Mouse (Mus musculus): ENCODE measurements around the gene Sgsh. TPM values are rescaled to one million over a fixed set of nuclear protein-coding genes. Genes with fewer than 3 reads are reported as not detected.
A peak's percentile ranks its signal among the peaks of the same experiment; 100 is the strongest.

Sgsh gene
- polyA plus RNA-seq, 1 experiment = 8.8 TPM

DNA sequence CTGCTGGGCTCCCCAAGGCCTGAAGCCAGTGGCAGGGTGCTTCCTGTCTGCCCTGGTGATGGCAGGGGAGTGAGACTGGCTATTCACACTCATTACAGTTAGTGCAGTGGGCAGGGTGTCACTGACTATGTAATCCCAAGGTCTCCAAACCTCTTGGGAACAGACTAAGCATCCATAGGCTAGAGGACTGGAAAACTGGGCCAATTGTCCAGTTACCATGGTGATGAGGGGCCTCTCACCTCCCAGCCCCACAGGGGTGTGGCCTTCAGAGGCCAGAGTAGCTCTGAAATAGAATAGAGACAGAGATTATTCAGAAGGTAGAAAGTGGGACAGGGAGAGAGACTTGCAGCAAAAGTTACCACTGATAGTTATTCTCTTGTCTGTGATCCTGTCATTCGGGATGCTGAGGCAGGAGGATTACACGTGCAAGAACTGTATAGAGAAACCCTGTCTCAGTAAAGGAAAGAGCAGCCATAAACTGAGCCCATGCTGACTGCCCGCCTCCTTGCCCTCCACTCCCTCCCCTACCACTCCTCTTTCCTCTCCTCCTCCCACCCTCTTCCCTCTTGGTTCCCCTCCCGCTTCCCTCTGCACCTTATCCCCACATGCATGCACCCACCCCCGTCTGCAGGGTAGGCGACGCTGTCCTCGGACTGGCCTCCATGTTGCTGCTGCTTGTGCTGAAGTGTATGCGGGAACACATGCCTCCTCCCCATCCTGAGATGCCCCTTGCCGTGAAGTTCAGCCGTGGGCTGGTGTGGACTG lies 7.6 kb upstream of the Sgsh start:
- 35% methylated on average over 11 of the region's 11 CpGs for WGBS
- Histone ChIP-seq H3K27ac (ENCODE audit: insufficient read depth, low read length) (no peak overlapping the region), H3K4me1 (ENCODE audit: control insufficient read depth, insufficient read depth, low read length) (no peaks in the 10 kb centered on the region; the same call in 1 of the 2 replicates), H3K27me3 (ENCODE audit: control insufficient read depth, insufficient read depth, low read length) (no peaks in the 10 kb centered on the region), H3K4me3 (replicated peaks; ENCODE audit: insufficient read depth, low read depth, low read length) (no peak overlapping the region)
- TF ChIP-seq POLR2A (IDR thresholded peaks at IDR 0.05; ENCODE audit: borderline replicate concordance, insufficient read depth, low read length) (no peak), CTCF (IDR thresholded peaks at IDR 0.05; ENCODE audit: borderline replicate concordance, insufficient read depth, low read depth, low read length) (no peak)
- no peak for DNase-seq

GRCm38 (mm10) chr11:119359089-119359488 lies 3.8 kb upstream of the Sgsh start:
- no peaks in the 10 kb centered on the region for H3K27me3 ChIP-seq (ENCODE audit: control insufficient read depth, insufficient read depth, low read length)
- H3K27ac ChIP-seq (ENCODE audit: insufficient read depth, low read length) = no peak overlapping the region
- no peak for DNase-seq
- no peak overlapping the region for H3K4me3 ChIP-seq (replicated peaks; ENCODE audit: insufficient read depth, low read depth, low read length)
- TF ChIP-seq CTCF (IDR thresholded peaks at IDR 0.05; ENCODE audit: borderline replicate concordance, insufficient read depth, low read depth, low read length) (no peak), POLR2A (IDR thresholded peaks at IDR 0.05; ENCODE audit: borderline replicate concordance, insufficient read depth, low read length) (no peak)
- 68% methylated on average over 10 of the region's 10 CpGs for WGBS
- H3K4me1 ChIP-seq (ENCODE audit: control insufficient read depth, insufficient read depth, low read length) = peaks cover under 1% of the 10 kb centered on the region

- WGBS = 7% methylated on average over 23 of the region's 23 CpGs
- peak in 1 of 2 experiments; percentile 30 for DNase-seq
- Histone ChIP-seq H3K4me1 (ENCODE audit: control insufficient read depth, insufficient read depth, low read length) (peaks cover 9% of the 10 kb centered on the region), H3K4me3 (replicated peaks; ENCODE audit: insufficient read depth, low read depth, low read length) (peak overlapping the region; percentile 82), H3K27ac (ENCODE audit: insufficient read depth, low read length) (no peak overlapping the region), H3K27me3 (ENCODE audit: control insufficient read depth, insufficient read depth, low read length) (no peaks in the 10 kb centered on the region)
- TF ChIP-seq CTCF (IDR thresholded peaks at IDR 0.05; ENCODE audit: borderline replicate concordance, insufficient read depth, low read depth, low read length) (no peak), POLR2A (IDR thresholded peaks at IDR 0.05; ENCODE audit: borderline replicate concordance, insufficient read depth, low read length) (no peak)
Measured at GRCm38 (mm10) chr11:119354798-119355442, 416 bp downstream of the Sgsh start.

DNA sequence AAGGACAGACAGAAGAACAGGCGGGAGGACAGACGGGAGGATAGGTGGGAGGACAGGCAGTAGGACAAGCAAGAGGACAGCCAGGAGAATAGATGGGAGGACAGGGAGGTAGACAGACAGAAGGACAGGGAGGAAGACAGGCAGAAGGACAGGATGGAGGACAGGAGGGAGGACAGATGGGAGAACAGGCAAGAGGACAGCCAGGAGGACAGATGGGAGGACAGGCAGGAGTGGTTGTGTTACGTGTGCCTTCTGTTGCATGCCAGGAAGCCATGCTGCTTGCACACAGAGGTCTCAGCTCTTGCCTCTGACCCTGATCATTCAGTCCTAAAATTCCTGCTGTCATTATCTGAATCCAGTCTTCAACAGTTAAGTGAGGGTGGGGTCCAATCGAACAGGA lies 1.4 kb downstream of the Sgsh start:
- DNase-seq = peak; percentile 58 to 59
- Histone ChIP-seq H3K27me3 (ENCODE audit: control insufficient read depth, insufficient read depth, low read length) (no peaks in the 10 kb centered on the region), H3K27ac (ENCODE audit: insufficient read depth, low read length) (no peak overlapping the region; the same call in 1 of the 2 replicates), H3K4me3 (replicated peaks; ENCODE audit: insufficient read depth, low read depth, low read length) (no peak overlapping the region), H3K4me1 (ENCODE audit: control insufficient read depth, insufficient read depth, low read length) (peaks cover 9% of the 10 kb centered on the region)
- WGBS = 54% methylated on average over 4 of the region's 4 CpGs
- TF ChIP-seq POLR2A (IDR thresholded peaks at IDR 0.05; ENCODE audit: borderline replicate concordance, insufficient read depth, low read length) (no peak), CTCF (IDR thresholded peaks at IDR 0.05; ENCODE audit: borderline replicate concordance, insufficient read depth, low read depth, low read length) (no peak)

GRCm38 (mm10) chr11:119352113-119352512 lies 3.2 kb downstream of the Sgsh start:
- H3K27me3 ChIP-seq (ENCODE audit: control insufficient read depth, insufficient read depth, low read length) = no peaks in the 10 kb centered on the region
- no peak for DNase-seq
- TF ChIP-seq POLR2A (IDR thresholded peaks at IDR 0.05; ENCODE audit: borderline replicate concordance, insufficient read depth, low read length) = no peak
- no peak for TF ChIP-seq CTCF (IDR thresholded peaks at IDR 0.05; ENCODE audit: borderline replicate concordance, insufficient read depth, low read depth, low read length)
- WGBS = 85% methylated on average over 7 of the region's 7 CpGs
- no peak overlapping the region for H3K4me3 ChIP-seq (replicated peaks; ENCODE audit: insufficient read depth, low read depth, low read length)
- no peak overlapping the region for H3K27ac ChIP-seq (ENCODE audit: insufficient read depth, low read length)
- H3K4me1 ChIP-seq (ENCODE audit: control insufficient read depth, insufficient read depth, low read length) = peaks cover 9% of the 10 kb centered on the region

DNA sequence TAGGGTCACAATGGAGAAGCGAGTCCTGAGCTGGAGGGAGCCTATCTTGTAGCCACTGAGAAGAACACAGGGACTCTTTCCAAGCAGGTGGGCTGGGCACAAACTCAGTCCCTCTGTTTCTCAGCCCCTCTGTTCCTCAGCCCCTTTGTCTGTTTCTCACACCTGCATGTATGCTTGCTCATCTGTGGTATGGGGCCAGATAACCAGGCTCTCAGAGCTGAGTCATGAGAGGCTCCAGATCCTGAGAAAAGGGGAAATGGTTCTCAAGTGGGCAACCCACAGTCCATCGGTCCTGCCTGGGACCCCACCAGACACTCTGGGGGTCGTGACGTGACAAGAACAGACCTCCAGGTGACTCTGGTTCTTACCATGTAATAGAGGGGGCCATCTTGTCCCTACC lies 8.2 kb downstream of the Sgsh start:
- WGBS = 89% methylated on average over 4 of the region's 4 CpGs
- Histone ChIP-seq H3K27ac (ENCODE audit: insufficient read depth, low read length) (no peak overlapping the region), H3K4me1 (ENCODE audit: control insufficient read depth, insufficient read depth, low read length) (no peaks in the 10 kb centered on the region), H3K4me3 (replicated peaks; ENCODE audit: insufficient read depth, low read depth, low read length) (no peak overlapping the region), H3K27me3 (ENCODE audit: control insufficient read depth, insufficient read depth, low read length) (no peaks in the 10 kb centered on the region)
- TF ChIP-seq POLR2A (IDR thresholded peaks at IDR 0.05; ENCODE audit: borderline replicate concordance, insufficient read depth, low read length) (no peak), CTCF (IDR thresholded peaks at IDR 0.05; ENCODE audit: borderline replicate concordance, insufficient read depth, low read depth, low read length) (no peak)
- no peak for DNase-seq

DNA sequence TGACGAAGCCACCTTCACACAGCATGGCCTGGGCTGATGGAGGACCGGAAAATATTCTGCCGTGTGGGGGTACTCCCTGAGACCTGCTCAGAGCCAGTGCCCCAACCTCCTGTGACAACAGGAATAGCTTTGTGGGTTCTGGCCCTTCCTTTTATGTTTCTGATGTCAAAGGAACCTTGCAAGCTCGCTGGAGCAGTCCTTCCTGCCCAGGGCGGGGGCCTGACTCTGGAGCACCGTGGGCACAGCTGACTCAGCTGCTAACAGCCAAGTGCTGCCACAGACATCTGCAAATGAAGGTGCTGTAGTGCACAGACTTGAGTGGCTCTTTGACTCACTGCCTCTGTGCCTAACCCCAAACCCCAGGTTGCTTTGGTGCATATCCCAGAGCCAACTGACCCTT lies 10.5 kb downstream of the Sgsh start:
- H3K27ac ChIP-seq (ENCODE audit: insufficient read depth, low read length) = no peak overlapping the region
- no peak for TF ChIP-seq POLR2A (IDR thresholded peaks at IDR 0.05; ENCODE audit: borderline replicate concordance, insufficient read depth, low read length)
- TF ChIP-seq CTCF (IDR thresholded peaks at IDR 0.05; ENCODE audit: borderline replicate concordance, insufficient read depth, low read depth, low read length) = no peak
- H3K4me3 ChIP-seq (replicated peaks; ENCODE audit: insufficient read depth, low read depth, low read length) = no peak overlapping the region
- H3K4me1 ChIP-seq (ENCODE audit: control insufficient read depth, insufficient read depth, low read length) = no peaks in the 10 kb centered on the region
- H3K27me3 ChIP-seq (ENCODE audit: control insufficient read depth, insufficient read depth, low read length) = no peaks in the 10 kb centered on the region
- no peak for DNase-seq
- 68% methylated on average over 6 of the region's 6 CpGs for WGBS

GRCm38 (mm10) chr11:119344178-119344577 lies 11.2 kb downstream of the Sgsh start:
- Histone ChIP-seq H3K4me1 (ENCODE audit: control insufficient read depth, insufficient read depth, low read length) (no peaks in the 10 kb centered on the region), H3K27ac (ENCODE audit: insufficient read depth, low read length) (no peak overlapping the region), H3K27me3 (ENCODE audit: control insufficient read depth, insufficient read depth, low read length) (no peaks in the 10 kb centered on the region), H3K4me3 (replicated peaks; ENCODE audit: insufficient read depth, low read depth, low read length) (no peak overlapping the region)
- no peak for DNase-seq
- TF ChIP-seq POLR2A (IDR thresholded peaks at IDR 0.05; ENCODE audit: borderline replicate concordance, insufficient read depth, low read length) (no peak), CTCF (IDR thresholded peaks at IDR 0.05; ENCODE audit: borderline replicate concordance, insufficient read depth, low read depth, low read length) (no peak)
- 71% methylated on average over 8 of the region's 8 CpGs for WGBS
